Mouse (Mus musculus) lung, adult 2 months (tissue): ENCODE results near the gene Taf13. TPM values are rescaled to one million over a fixed set of nuclear protein-coding genes. Genes with fewer than 3 reads are reported as not detected.

ENCODE experiments used
- DNase-seq: peaks from one replicate; pipeline ENCODE4 v3.0.0; 2022
- H3K4me1 ChIP-seq: fragments of 200-500 bp; 2 replicates; pipeline ENCODE4 v1.6.1; 2011; ENCODE audit warnings: low read length; ENCODE audit not compliant: control insufficient read depth, insufficient read depth
- H3K4me3 ChIP-seq: fragments of 200-500 bp; replicated peaks from 2 replicates; pipeline ENCODE3; 2011; ENCODE audit warnings: low read depth, mild to moderate bottlenecking, control low read depth, low read length; ENCODE audit errors: extremely low read depth
- CTCF ChIP-seq: fragments of 200-500 bp; IDR thresholded peaks from 2 replicates; pipeline ENCODE4 v1.5.1; 2011; ENCODE audit warnings: mild to moderate bottlenecking, low read length, control low read depth; ENCODE audit not compliant: insufficient read depth
- POLR2A ChIP-seq: fragments of 200-500 bp; IDR thresholded peaks from 2 replicates; pipeline ENCODE4 v1.6.1; 2011; ENCODE audit warnings: low read depth, mild to moderate bottlenecking, control low read depth, low read length, borderline replicate concordance; ENCODE audit errors: extremely low read depth
- WGBS: fragments of 180-500 bp; shearing (Covaris S2); methylation state at CpG from one replicate; pipeline ENCODE4 v1.1.7; 2018; 5-methylcytosine and 5-hydroxymethylcytosine counted together
- polyA plus RNA-seq: library from polyadenylated mRNA; depleted of rRNA; stranded (reverse); fragments of >200 nt; gene quantifications from 2 replicates; pipeline ENCODE4 v1.2.3, GENCODE M21; 2012; rRNA removed

The Taf13 gene
- polyA plus RNA-seq, 1 experiment = 4.0 TPM

GRCm38 (mm10) chr3:108572309-108573010 lies 962 bp downstream of the Taf13 start:
- TF ChIP-seq CTCF = no peak
- no peak for TF ChIP-seq POLR2A
- H3K4me1 ChIP-seq = peaks cover 4% of the 10 kb centered on the region
- H3K4me3 ChIP-seq = peak overlapping the region; percentile 95
- DNase-seq = no peak
- 41% methylated on average over 18 of the region's 18 CpGs for WGBS

GRCm38 (mm10) chr3:108574018-108574417 lies 2.5 kb downstream of the Taf13 start:
- 79% methylated on average over 5 of the region's 5 CpGs for WGBS
- TF ChIP-seq CTCF = no peak
- DNase-seq = no peak
- Histone ChIP-seq H3K4me3 (no peak overlapping the region), H3K4me1 (peaks cover 4% of the 10 kb centered on the region)

GRCm38 (mm10) chr3:108584580-108584979 lies 13.1 kb downstream of the Taf13 start:
- no peaks in the 10 kb centered on the region for H3K4me1 ChIP-seq
- WGBS = 60% methylated on average over 4 of the region's 4 CpGs
- no peak for DNase-seq
- TF ChIP-seq POLR2A (no peak), CTCF (no peak)
- H3K4me3 ChIP-seq = no peak overlapping the region

GRCm38 (mm10) chr3:108588446-108588845 lies 16.9 kb downstream of the Taf13 start:
- no peak for DNase-seq
- WGBS = 65% methylated on average over 2 of the region's 2 CpGs
- no peak overlapping the region for H3K4me3 ChIP-seq
- TF ChIP-seq CTCF (no peak), POLR2A (no peak)
- H3K4me1 ChIP-seq = no peaks in the 10 kb centered on the region; the same call in 1 of the 2 replicates

GRCm38 (mm10) chr3:108590786-108591529 lies 19.5 kb downstream of the Taf13 start, which contains the start of gene Wdr47:
Gene Wdr47, plus strand, starts transcription at chr3:108591279.
- no peaks in the 10 kb centered on the region; the same call in 1 of the 2 replicates for H3K4me1 ChIP-seq
- 5% methylated on average over 44 of the region's 44 CpGs for WGBS
- DNase-seq = peak; percentile 92
- no peak for TF ChIP-seq CTCF
- TF ChIP-seq POLR2A = peak; percentile 38; the same call in 1 of the 2 replicates
- H3K4me3 ChIP-seq = peak within 1 kb of the TSS; percentile 85

GRCm38 (mm10) chr3:108591530-108592522 lies 20.3 kb downstream of the Taf13 start:
- TF ChIP-seq POLR2A = no peak
- TF ChIP-seq CTCF = no peak
- DNase-seq = no peak
- no peaks in the 10 kb centered on the region; the same call in 1 of the 2 replicates for H3K4me1 ChIP-seq
- H3K4me3 ChIP-seq = peak overlapping the region; percentile 85
- WGBS = under 1% methylated on average over 61 of the region's 61 CpGs

- WGBS = 30% methylated on average over 3 of the region's 3 CpGs
- no peak for DNase-seq
- no peak for TF ChIP-seq POLR2A
- TF ChIP-seq CTCF = no peak
- no peaks in the 10 kb centered on the region for H3K4me1 ChIP-seq
- no peak overlapping the region for H3K4me3 ChIP-seq
Observed at GRCm38 (mm10) chr3:108608906-108609305, 37.4 kb downstream of the Taf13 start.

Other genes starting within 250 kb of the Taf13 start
- 34.9 and 39.2 TPM in 2 replicates for gene Mybphl, start 206.8 kb upstream of the Taf13 start, polyA plus RNA-seq
- 2.3 and 2.4 TPM in 2 replicates for gene Psrc1, start 187.9 kb upstream of the Taf13 start, polyA plus RNA-seq
- 22.7 and 26.7 TPM in 2 replicates for gene Celsr2, start 156.1 kb upstream of the Taf13 start, polyA plus RNA-seq
- gene Sars, start 126.5 kb upstream of the Taf13 start, polyA plus RNA-seq = 29.4 and 48.0 TPM in 2 replicates
- 7.1 and 7.7 TPM in 2 replicates for gene 1700013F07Rik, start 37.5 kb upstream of the Taf13 start, polyA plus RNA-seq
- 45.7 and 56.3 TPM in 2 replicates for gene 5330417C22Rik, start 35.2 kb upstream of the Taf13 start, polyA plus RNA-seq
- 7.0 and 9.8 TPM in 2 replicates for gene Tmem167b, start 9.2 kb upstream of the Taf13 start, polyA plus RNA-seq
- 5.7 and 8.3 TPM in 2 replicates for gene Wdr47, start 19.6 kb downstream of the Taf13 start, polyA plus RNA-seq
- gene Clcc1, start 82.2 kb downstream of the Taf13 start, polyA plus RNA-seq = 35.2 and 50.0 TPM in 2 replicates
- gene Gpsm2, start 150.6 kb downstream of the Taf13 start, polyA plus RNA-seq = 2.7 and 5.1 TPM in 2 replicates
- gene Aknad1, start 168.0 kb downstream of the Taf13 start, polyA plus RNA-seq = 0.09 TPM in 1 of 2 replicates, not detected in the other